Mouse (Mus musculus) left cerebral cortex, postnatal 14 days (tissue): ENCODE measurements around the gene Plac8. TPM values are rescaled to one million over a fixed set of nuclear protein-coding genes. Genes with fewer than 3 reads are reported as not detected.

ENCODE experiments used
- DNase-seq, 2 experiments: peaks; one replicate each; pipeline ENCODE4 v3.0.0; 2021 to 2022; ENCODE audit warnings: low spot score in 2 of 2, mixed read lengths in 1 of 2
- intact Hi-C: fragments of 180-260 bp; cut with DNase I; formaldehyde crosslinking; loops from one replicate; pipeline ENCODE4 v1.15.1; 2025
- total RNA-seq, 2 experiments: library from RNA; stranded (reverse); gene quantifications; 2 replicates each; pipeline ENCODE4 v1.2.3; 2021

Gene Plac8
- total RNA-seq, 2 experiments from 2014 or later, result not detected

GRCm38 (mm10) chr5:100550151-100550550, 21.9 kb downstream of the Plac8 start:
- DNase-seq, result no peak
- intact Hi-C loops, result no loop called here

- intact Hi-C loops, result loop anchor here (5.0 to 10.0 kb wide), 2 partner anchors 118 to 245 kb away; partner anchors contain the start of genes Helq and Mrps18c
- no peak for DNase-seq
Observed at GRCm38 (mm10) chr5:100549311-100549710, 22.7 kb downstream of the Plac8 start.

GRCm38 (mm10) chr5:100548236-100548635, 23.8 kb downstream of the Plac8 start:
- intact Hi-C loops, result loop anchor here (5.0 to 10.0 kb wide), 2 partner anchors 119 to 247 kb away; partner anchors contain the start of genes Helq and Mrps18c
- DNase-seq, result no peak

- DNase-seq, result no peak
- intact Hi-C loops, result loop anchor here (5.0 to 10.0 kb wide), 2 partner anchors 121 to 248 kb away; partner anchors contain the start of genes Helq and Mrps18c
Observed at GRCm38 (mm10) chr5:100546294-100547080, 25.6 kb downstream of the Plac8 start.

- intact Hi-C loops, result loop anchor here (5.0 kb wide), 1 partner anchor 164 kb away; no protein-coding TSS in a partner anchor
- DNase-seq, result peak; percentile 43 to 52
Observed at GRCm38 (mm10) chr5:100536638-100537037, 35.4 kb downstream of the Plac8 start.

DNA sequence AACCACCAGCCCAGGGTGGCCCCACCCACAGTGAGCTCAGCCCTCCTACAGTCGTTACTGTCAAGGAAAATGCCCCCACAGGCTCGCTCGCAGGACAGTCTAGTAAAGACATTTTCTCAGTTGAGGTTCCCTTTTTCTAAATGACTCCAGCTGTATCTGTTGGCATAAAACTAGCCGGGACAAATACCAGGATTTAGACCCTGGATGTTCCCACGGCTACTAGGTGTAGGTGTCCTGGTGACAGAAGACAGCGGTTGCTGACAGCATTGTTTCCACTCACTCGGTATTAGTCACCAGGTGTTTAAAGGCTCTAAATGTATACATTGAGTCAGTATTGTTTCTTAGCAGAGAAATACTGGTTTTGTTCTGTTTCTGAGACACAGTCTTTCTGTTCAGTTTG, 36.2 kb downstream of the Plac8 start:
- DNase-seq, result no peak
- intact Hi-C loops, result loop anchor here (5.0 kb wide), 1 partner anchor 164 kb away; no protein-coding TSS in a partner anchor

- intact Hi-C loops, result no loop called here
- peak; percentile 37 to 63 for DNase-seq
Observed at GRCm38 (mm10) chr5:100526164-100526563, 45.9 kb downstream of the Plac8 start.

GRCm38 (mm10) chr5:100525620-100526019, 46.4 kb downstream of the Plac8 start:
- intact Hi-C loops, result no loop called here
- no peak for DNase-seq

GRCm38 (mm10) chr5:100524921-100525320, 47.1 kb downstream of the Plac8 start:
- DNase-seq, result no peak
- intact Hi-C loops, result no loop called here

DNA sequence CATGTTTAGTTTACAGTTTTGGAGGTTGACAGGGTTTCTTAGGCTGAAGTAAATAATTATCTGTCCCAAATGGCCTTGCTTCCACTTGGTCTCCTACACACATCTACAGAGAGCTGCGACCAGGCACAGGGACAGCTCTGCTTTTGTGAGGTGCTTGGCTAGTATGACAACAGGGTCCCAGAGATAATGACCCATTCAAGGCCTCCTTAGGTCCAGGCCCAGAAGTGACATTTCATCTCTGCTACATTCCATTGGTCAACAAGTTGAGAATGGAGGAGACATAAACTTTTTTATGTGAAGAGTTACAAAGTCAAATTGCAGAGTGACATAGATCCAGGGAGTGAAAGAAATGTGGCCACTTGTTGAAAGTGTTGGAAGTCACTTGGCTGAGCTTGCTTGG, 48.7 kb downstream of the Plac8 start:
- DNase-seq, result no peak
- intact Hi-C loops, result no loop called here

DNA sequence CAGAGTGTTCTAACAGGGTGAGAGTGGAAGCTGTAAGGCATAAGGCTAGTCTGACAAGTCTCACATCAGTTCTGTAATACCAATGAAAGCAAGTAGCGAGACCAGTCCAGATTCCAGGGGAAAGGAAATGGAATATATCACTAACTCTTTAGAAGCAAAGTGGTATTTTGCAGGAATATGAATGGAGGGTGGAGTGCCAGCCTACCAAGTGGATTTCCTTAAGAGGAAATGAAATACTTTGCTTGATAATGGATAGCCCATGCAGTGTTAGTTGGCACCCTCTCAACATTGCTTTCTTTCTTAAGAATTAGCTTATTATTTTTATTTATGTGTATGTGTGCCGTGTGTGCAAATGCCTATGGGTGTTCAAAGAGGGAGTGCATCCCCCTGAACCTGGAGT, 51.8 kb downstream of the Plac8 start:
- intact Hi-C loops, result no loop called here
- DNase-seq, result no peak

DNA sequence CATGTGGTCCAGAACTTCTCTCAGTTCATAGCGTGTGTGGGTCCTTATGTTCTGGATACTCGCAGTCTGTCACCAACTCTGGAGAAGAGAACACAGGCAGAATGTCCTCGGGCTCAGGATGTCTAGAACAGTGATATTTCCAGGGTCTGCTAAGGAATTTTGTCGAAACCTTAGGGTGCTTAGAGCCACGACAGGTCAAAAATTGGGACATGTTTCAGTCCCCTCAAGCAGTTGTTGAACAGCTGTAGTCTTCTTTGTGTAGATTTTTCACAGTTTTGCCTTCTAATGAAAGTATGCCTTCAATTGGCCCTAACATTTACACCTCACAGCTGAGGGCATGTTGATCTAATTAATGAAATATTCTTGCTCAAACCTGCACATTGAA, 53.0 kb downstream of the Plac8 start:
- DNase-seq, result no peak
- intact Hi-C loops, result loop anchor here (5.0 kb wide), 1 partner anchor 92 kb away; no protein-coding TSS in a partner anchor

DNA sequence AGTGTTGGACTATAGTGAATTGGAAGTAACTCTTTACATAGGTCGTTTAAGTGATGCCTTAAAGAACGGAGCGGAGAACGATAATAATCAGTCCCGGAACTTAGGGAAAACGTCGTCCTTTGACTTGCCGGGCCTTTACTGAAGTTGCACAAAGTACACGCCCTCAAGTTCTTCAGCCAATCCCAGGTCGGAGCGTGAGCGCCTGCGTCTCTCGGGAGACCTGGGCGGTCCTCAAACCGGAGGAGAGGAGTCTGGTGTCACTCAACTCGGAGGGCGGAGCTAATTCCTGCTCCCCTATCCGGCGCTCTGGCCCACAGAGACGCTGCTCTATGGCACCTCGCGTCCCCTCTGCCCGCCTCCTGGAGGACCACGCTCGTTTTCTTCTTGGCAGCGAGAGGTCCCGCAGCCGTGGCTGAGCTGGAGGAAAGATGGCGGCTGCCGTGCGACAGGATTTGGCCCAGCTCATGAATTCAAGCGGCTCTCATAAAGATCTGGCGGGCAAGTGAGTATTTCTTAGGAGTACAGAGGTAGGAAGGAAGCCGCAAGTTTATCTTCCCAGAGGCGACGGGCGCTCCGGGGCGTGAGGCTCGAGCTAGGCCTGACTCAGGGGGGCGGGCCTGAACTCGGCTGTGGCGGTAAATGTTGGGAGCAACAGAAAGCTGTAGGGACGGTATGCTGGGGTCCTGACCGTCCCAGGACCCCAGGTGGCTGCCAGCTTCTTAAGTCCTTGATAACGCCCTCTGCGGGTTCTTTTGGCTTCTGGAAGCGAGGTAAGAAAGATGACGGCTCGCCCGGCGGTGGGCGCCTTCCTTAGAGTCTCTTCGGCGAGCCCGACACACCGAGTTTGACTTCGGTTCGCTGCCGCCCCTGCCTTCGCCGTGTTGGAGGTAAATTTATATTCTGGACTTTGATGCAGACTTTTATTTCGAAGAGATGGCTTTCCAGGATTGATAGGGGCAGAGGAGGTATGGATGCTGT, 53.7 kb downstream of the Plac8 start, which contains the start of gene Cops4:
TSS of gene Cops4 (plus strand) at position 261 of the 978 bp plus-strand sequence.
- intact Hi-C loops, result loop anchor here (1.0 to 5.0 kb wide), 2 partner anchors 18 to 91 kb away; partner anchors contain the start of gene Lin54
- DNase-seq, result peak; percentile 97 to 98

- intact Hi-C loops, result no loop called here
- no peak for DNase-seq
Observed at GRCm38 (mm10) chr5:100512576-100512975, 59.5 kb downstream of the Plac8 start.

- no peak for DNase-seq
- intact Hi-C loops, result no loop called here
Observed at GRCm38 (mm10) chr5:100509247-100509646, 62.8 kb downstream of the Plac8 start.

Other genes with a start within 250 kb of the Plac8 start
- gene Sec31a, start 156.0 kb downstream of the Plac8 start, total RNA-seq, result 100 to 1,000 TPM; 108 to 112 TPM
- 10 to 100 TPM; 15.5 to 17.3 TPM for gene Lin54, start 71.6 kb downstream of the Plac8 start, total RNA-seq
- 10 to 100 TPM; 73.3 to 73.8 TPM for gene Cops4, start 53.9 kb downstream of the Plac8 start, total RNA-seq
- gene Coq2, start 102.9 kb upstream of the Plac8 start, total RNA-seq, result 10 to 100 TPM; 63.3 to 64.4 TPM
- 1 to 10 TPM; 2.7 to 2.8 TPM for gene Hpse, start 147.5 kb upstream of the Plac8 start, total RNA-seq
- gene Helq, start 226.4 kb upstream of the Plac8 start, total RNA-seq, result 10 to 100 TPM; 12.8 to 19.1 TPM
- gene Mrps18c, start 226.4 kb upstream of the Plac8 start, total RNA-seq, result 10 to 100 TPM; 48.1 to 57.8 TPM
- gene Abraxas1, start 248.7 kb upstream of the Plac8 start, total RNA-seq, result 1 to 10 TPM; 5.7 to 5.9 TPM